9 mouse cellular contexts compared by ENCODE assay signal in the genomic region with DNA sequence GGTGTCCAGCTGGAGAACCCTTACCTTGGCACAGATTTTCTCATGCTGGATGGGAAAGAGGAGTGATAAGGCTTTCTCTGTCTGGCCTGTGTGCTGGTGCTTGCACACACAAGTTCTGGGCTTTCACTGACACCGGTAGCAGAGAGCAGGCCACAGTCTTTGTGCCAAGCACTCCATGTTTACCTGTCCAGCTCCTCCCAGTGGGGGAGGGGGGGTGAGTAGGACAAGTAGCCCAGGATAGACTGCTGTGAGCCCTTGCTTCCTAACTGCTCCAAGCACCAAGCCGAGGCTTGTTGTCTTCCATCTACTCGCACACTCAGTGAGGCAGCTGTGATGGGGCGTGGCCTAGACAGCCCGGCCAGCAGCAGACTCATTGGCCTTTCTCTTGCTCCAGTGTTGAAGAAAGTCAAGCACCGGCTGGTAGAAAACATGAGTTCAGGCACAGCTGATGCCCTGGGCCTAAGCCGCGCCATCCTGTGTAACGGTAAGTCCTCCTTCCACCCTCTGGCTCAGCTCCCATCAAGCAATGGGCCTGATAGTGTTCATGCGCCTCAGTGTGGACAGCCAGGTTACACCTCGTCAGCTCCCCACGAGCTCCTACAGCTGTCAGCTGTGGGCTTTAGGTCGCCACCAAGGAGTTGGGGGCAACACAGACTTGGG. TPM values are rescaled to one million over a fixed set of nuclear protein-coding genes. Genes with fewer than 3 reads are reported as not detected.
DNase-seq lines count a peak whose midpoint lies in the region; ATAC-seq and TF ChIP-seq lines count a peak whose summit lies in the region.
"Had no signal": no experiment of that assay in that cellular context is flagged by ENCODE, and none has a peak within 500 bp of the region (broad histone marks: within the 10 kb centered on the region; RNA-seq: fewer than 3 reads in every experiment).

No protein-coding gene starts in this region.

- no peaks in the 10 kb centered on the region for H3K9me3 ChIP-seq in liver, embryonic 11.5 days (ENCODE audit: control insufficient read depth, low read length)
- H3K9me3 ChIP-seq in forebrain, postnatal 0 days (ENCODE audit: low read length): no peaks in the 10 kb centered on the region
- H3K9me3 ChIP-seq in limb, embryonic 13.5 days: no peaks in the 10 kb centered on the region
- no peaks in the 10 kb centered on the region for H3K9me3 ChIP-seq in neural tube, embryonic 13.5 days

- H3K27ac ChIP-seq in liver, embryonic 11.5 days (ENCODE audit: low read depth, low read length): no peak overlapping the region
- H3K27ac ChIP-seq in forebrain, postnatal 0 days (ENCODE audit: low read depth, low read length): peak overlapping the region; percentile 83
- peak overlapping the region; percentile 11; the same call in 1 of the 2 replicates for H3K27ac ChIP-seq in limb, embryonic 13.5 days
- H3K27ac ChIP-seq in neural tube, embryonic 13.5 days (replicated peaks): peak overlapping the region; percentile 63; the same call in 1 of the 2 replicates

- H3K36me3 ChIP-seq in liver, embryonic 11.5 days (ENCODE audit: control insufficient read depth, insufficient read depth, low read length): peaks cover 30% of the 10 kb centered on the region; the same call in 1 of the 2 replicates
- peaks cover 75% of the 10 kb centered on the region for H3K36me3 ChIP-seq in forebrain, postnatal 0 days (ENCODE audit: insufficient read depth)
- H3K36me3 ChIP-seq in limb, embryonic 13.5 days: peaks cover 76% of the 10 kb centered on the region
- peaks cover 80% of the 10 kb centered on the region for H3K36me3 ChIP-seq in neural tube, embryonic 13.5 days

- no peaks in the 10 kb centered on the region for H3K27me3 ChIP-seq in liver, embryonic 11.5 days (replicated peaks; ENCODE audit: control insufficient read depth, insufficient read depth, low read length)
- H3K27me3 ChIP-seq in forebrain, postnatal 0 days (ENCODE audit: insufficient read depth, low read length): no peaks in the 10 kb centered on the region
- no peaks in the 10 kb centered on the region for H3K27me3 ChIP-seq in limb, embryonic 13.5 days
- no peaks in the 10 kb centered on the region for H3K27me3 ChIP-seq in neural tube, embryonic 13.5 days

- H3K4me2 ChIP-seq in liver, embryonic 11.5 days: no peak overlapping the region
- no peak overlapping the region for H3K4me2 ChIP-seq in forebrain, postnatal 0 days (ENCODE audit: low read depth)
- no peak overlapping the region; the same call in 1 of the 2 replicates for H3K4me2 ChIP-seq in limb, embryonic 13.5 days (replicated peaks)
- no peak overlapping the region for H3K4me2 ChIP-seq in neural tube, embryonic 13.5 days

- ATAC-seq in liver, embryonic 11.5 days (replicated peaks; ENCODE audit: low FRiP score): peak; percentile 58
- peak; percentile 12 for ATAC-seq in forebrain, postnatal 0 days
- peak; percentile 13; the same call in 1 of the 2 replicates for ATAC-seq in limb, embryonic 13.5 days (ENCODE audit: low FRiP score, low read depth)
- ATAC-seq in neural tube, embryonic 13.5 days (ENCODE audit: low read depth): peak; percentile 46

- peaks cover 4% of the 10 kb centered on the region for H3K4me1 ChIP-seq in liver, embryonic 11.5 days (replicated peaks; ENCODE audit: control insufficient read depth, insufficient read depth, low read length)
- H3K4me1 ChIP-seq in forebrain, postnatal 0 days (ENCODE audit: insufficient read depth): peaks cover 4% of the 10 kb centered on the region; the same call in 1 of the 2 replicates
- H3K4me1 ChIP-seq in limb, embryonic 13.5 days: peaks cover 11% of the 10 kb centered on the region
- peaks cover 13% of the 10 kb centered on the region for H3K4me1 ChIP-seq in neural tube, embryonic 13.5 days (replicated peaks)

- WGBS in liver, embryonic 11.5 days: 75% methylated on average over 13 of the region's 13 CpGs
- 69% methylated on average over 13 of the region's 13 CpGs for WGBS in forebrain, postnatal 0 days
- 72% methylated on average over 13 of the region's 13 CpGs for WGBS in limb, embryonic 13.5 days
- 77% methylated on average over 13 of the region's 13 CpGs for WGBS in neural tube, embryonic 13.5 days

- no peak for DNase-seq in liver, embryonic 11.5 days (ENCODE audit: low spot score)
- DNase-seq in liver: no peak
- DNase-seq in forebrain, postnatal 0 days: no peak
- no peak for DNase-seq in thymus, postnatal 4 days
- DNase-seq in spleen, adult 18-20 months: no peak
- no peak for DNase-seq in layer of hippocampus, postnatal 14 days (ENCODE audit: low spot score in 2 of 2)

- no peak overlapping the region for H3K9ac ChIP-seq in liver, embryonic 11.5 days (ENCODE audit: low read depth, low read length)
- H3K9ac ChIP-seq in forebrain, postnatal 0 days: no peak overlapping the region
- no peak overlapping the region for H3K9ac ChIP-seq in limb, embryonic 13.5 days
- H3K9ac ChIP-seq in neural tube, embryonic 13.5 days: no peak overlapping the region

- no peak overlapping the region for H3K4me3 ChIP-seq in liver, embryonic 11.5 days (ENCODE audit: low read depth, low read length)
- no peak overlapping the region for H3K4me3 ChIP-seq in forebrain, postnatal 0 days (ENCODE audit: low read depth, low read length)
- no peak overlapping the region for H3K4me3 ChIP-seq in limb, embryonic 13.5 days
- H3K4me3 ChIP-seq in neural tube, embryonic 13.5 days: no peak overlapping the region

- no peak for TF ChIP-seq CTCF in forebrain, postnatal 0 days (IDR thresholded peaks at IDR 0.05; ENCODE audit: low read depth)

RNA-seq across cellular contexts. Expression of a gene that starts 11.9 kb away (rescaled TPM):
- 0.12 TPM in 1 of 2 replicates, not detected in the other for polyA plus RNA-seq in liver, embryonic 11.5 days (2014; fragmentation: Nextera tagmentation; extraction: Ambion mirVana)
- 0.62 and 0.95 TPM in 2 replicates for total RNA-seq in forebrain, postnatal 0 days (2014; rRNA removed)
- polyA plus RNA-seq in forebrain, postnatal 0 days (2015; fragmentation: Nextera tagmentation; extraction: Ambion mirVana): 1.4 and 1.6 TPM in 2 replicates
- 0.33 and 0.59 TPM in 2 replicates for polyA plus RNA-seq in limb, embryonic 13.5 days (2015; fragmentation: Nextera tagmentation; extraction: Ambion mirVana)
- 0.43 and 0.50 TPM in 2 replicates for polyA plus RNA-seq in neural tube, embryonic 13.5 days (2015; fragmentation: Nextera tagmentation; extraction: Ambion mirVana)
- total RNA-seq in layer of hippocampus, postnatal 14 days (2021): 1 to 10 TPM in 1 of 2 experiments, under 1 TPM in 1; 0.21 to 1.0 TPM
- polyA plus RNA-seq: spleen, adult 2 months had no signal

RNA-seq across cellular contexts. Expression of a gene that starts 13.5 kb away (rescaled TPM):
- 0.10 TPM in 1 of 2 replicates, not detected in the other for polyA plus RNA-seq in liver, embryonic 11.5 days (2014; fragmentation: Nextera tagmentation; extraction: Ambion mirVana)
- total RNA-seq in forebrain, postnatal 0 days (2014; rRNA removed): 2.8 and 4.4 TPM in 2 replicates
- 1.1 and 1.2 TPM in 2 replicates for polyA plus RNA-seq in forebrain, postnatal 0 days (2015; fragmentation: Nextera tagmentation; extraction: Ambion mirVana)
- 1.3 and 1.4 TPM in 2 replicates for polyA plus RNA-seq in limb, embryonic 13.5 days (2015; fragmentation: Nextera tagmentation; extraction: Ambion mirVana)
- 1.7 and 2.0 TPM in 2 replicates for polyA plus RNA-seq in neural tube, embryonic 13.5 days (2015; fragmentation: Nextera tagmentation; extraction: Ambion mirVana)
- 1 to 10 TPM; 1.3 to 1.7 TPM for total RNA-seq in layer of hippocampus, postnatal 14 days (2021)
- polyA plus RNA-seq: spleen, adult 2 months had no signal

RNA-seq across cellular contexts. Expression of a gene that starts 13.7 kb away (rescaled TPM):
- 13.5 and 18.0 TPM in 2 replicates for polyA plus RNA-seq in liver, embryonic 11.5 days (2014; fragmentation: Nextera tagmentation; extraction: Ambion mirVana)
- 76.2 and 84.7 TPM in 2 replicates for total RNA-seq in forebrain, postnatal 0 days (2014; rRNA removed)
- polyA plus RNA-seq in forebrain, postnatal 0 days (2015; fragmentation: Nextera tagmentation; extraction: Ambion mirVana): 60.9 and 72.7 TPM in 2 replicates
- polyA plus RNA-seq in limb, embryonic 13.5 days (2015; fragmentation: Nextera tagmentation; extraction: Ambion mirVana): 52.7 and 57.4 TPM in 2 replicates
- polyA plus RNA-seq in neural tube, embryonic 13.5 days (2015; fragmentation: Nextera tagmentation; extraction: Ambion mirVana): 75.0 and 88.0 TPM in 2 replicates
- total RNA-seq in layer of hippocampus, postnatal 14 days (2021): 10 to 100 TPM; 47.6 to 47.8 TPM

RNA-seq across cellular contexts. Expression of a gene that starts 42.6 kb away (rescaled TPM):
- 2.9 and 4.6 TPM in 2 replicates for polyA plus RNA-seq in liver, embryonic 11.5 days (2014; fragmentation: Nextera tagmentation; extraction: Ambion mirVana)
- total RNA-seq in forebrain, postnatal 0 days (2014; rRNA removed): 3.2 and 7.9 TPM in 2 replicates
- polyA plus RNA-seq in forebrain, postnatal 0 days (2015; fragmentation: Nextera tagmentation; extraction: Ambion mirVana): 9.1 and 11.3 TPM in 2 replicates
- 8.8 and 11.7 TPM in 2 replicates for polyA plus RNA-seq in limb, embryonic 13.5 days (2015; fragmentation: Nextera tagmentation; extraction: Ambion mirVana)
- polyA plus RNA-seq in neural tube, embryonic 13.5 days (2015; fragmentation: Nextera tagmentation; extraction: Ambion mirVana): 2.7 TPM in 2 replicates
- total RNA-seq in layer of hippocampus, postnatal 14 days (2021): 1 to 10 TPM; 2.7 to 4.0 TPM
